Mouse (Mus musculus) right cerebral cortex, postnatal 36 days (tissue): ENCODE measurements at regions not wholly inside any gene's neighbourhood (a gene's known extent, or its start where the extent isn't known, plus 50 kb on each side); places are given as distances from the start of the nearest gene placed in this dataset.
"Not testable (repeated sequence)": the region's sequence is repeated elsewhere in the genome, so short reads cannot be mapped to it uniquely, and the experiment has no call there.

Experiments used
- DNase-seq, 2 experiments: peaks; one replicate each; pipeline ENCODE4 v3.0.0; 2022; ENCODE audit warnings: low spot score in 2 of 2, mixed read lengths in 1 of 2

- no peak for DNase-seq
Measured at GRCm38 (mm10) chr17:4871267-4871666, 122.9 kb upstream of the Arid1b start.

- no peak for DNase-seq
Measured at GRCm38 (mm10) chr17:4874459-4874858, 119.7 kb upstream of the Arid1b start.

DNA sequence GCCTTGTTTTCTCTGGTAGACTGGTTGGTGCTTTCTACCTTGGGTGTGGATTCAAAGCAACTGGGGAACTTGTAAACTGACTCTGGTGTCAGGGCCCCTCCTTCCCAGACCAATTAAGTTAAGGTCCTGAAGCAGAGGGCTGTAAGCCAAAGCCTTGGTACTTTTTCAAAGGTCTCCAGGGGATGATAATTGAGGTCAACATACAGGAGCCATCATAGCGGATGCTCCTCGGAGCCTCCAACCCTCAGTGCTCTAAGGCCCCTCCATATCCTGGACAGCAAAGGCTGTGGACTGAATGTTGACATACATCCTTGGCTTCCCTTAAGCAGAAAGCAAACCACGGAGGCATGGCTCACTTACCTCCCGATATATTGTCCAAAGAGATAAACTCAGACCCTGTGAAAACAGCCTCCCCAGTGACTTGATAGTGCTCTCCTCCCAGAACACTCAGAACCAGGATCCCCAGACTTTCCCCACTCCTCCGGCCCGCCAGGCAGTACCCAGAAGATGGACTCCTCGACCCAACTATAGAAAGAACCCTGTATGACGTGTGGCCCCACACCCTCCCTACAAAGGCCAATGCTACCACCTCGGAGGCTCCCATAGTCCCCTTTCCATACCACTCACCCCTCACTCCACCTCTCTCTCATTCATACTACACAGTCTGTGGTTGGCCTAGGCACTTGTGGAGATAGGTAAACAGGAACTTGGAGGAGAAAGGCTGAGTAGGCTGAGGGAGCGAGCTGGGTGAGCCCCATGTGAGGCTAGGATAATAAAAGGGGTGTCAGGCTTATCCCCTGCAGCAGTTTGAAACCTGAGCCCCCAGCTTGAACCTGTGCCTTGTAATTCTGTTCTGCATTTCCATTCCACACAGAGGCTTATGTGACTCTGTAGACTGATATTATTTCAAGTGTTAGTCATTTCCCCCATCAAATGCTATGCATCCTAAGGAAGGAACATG lies 118.8 kb upstream of the Arid1b start:
- DNase-seq: no peak

DNA sequence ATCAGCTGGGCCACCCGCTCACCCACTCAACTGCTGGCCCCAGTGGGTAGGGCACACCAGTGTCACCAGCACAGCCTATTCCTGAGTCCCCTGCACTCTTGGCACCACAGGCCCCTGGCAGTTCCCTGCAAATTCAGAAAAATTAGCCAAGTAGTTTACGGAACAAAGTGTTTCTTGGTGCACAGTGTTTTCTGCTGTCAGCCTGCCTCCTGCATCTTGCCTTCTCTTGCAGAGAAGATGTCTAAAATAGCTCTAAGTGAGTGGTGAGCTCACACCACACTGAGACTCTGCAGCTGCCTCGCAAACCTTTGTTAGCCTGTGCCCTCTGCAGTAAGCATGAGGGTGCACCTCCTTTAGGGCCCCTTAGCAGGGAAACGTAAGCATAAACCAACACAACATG lies 117.7 kb upstream of the Arid1b start:
- peak in 1 of 2 experiments; percentile 29 for DNase-seq

- no peak for DNase-seq
Measured at GRCm38 (mm10) chr17:4881473-4881872, 112.7 kb upstream of the Arid1b start.

DNA sequence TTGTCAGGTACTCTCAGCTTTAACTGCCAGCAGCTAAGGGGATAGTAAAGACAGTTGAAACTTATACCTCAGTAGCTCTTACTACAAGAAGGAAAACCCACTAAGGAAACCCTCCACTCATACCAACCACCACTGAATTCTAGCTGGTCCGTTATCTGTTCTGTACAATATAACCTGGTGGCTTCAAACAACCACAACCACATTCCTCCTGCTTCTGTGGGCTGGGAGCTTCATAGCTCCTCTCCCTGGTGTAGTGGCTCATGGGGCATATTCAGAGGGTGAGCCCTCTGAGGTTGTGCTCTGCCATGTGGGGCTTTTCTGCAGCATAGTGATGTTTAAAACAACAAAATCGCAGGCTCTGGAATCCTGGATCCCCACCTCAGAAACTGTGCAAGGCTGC lies 110.0 kb upstream of the Arid1b start:
- no peak for DNase-seq

DNA sequence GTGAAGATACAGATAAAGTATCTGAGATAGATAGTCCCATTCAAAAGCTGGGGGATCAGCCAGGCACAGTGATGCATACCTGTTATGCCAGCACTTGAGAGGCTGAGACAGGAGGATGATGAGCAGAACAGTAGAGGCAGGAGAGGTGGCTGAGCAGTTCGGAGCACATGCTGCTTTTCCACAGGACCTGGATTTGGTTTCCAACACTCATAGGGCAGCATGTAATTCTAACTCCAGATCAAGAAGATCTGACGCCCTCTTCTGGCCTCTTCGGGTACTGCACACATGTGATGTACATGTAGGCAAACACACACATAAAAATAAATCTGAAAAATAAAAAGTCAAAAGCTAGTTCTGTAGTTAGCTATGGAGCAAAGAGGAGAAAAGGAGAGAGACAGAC lies 109.4 kb upstream of the Arid1b start:
- no peak for DNase-seq

GRCm38 (mm10) chr17:4887331-4887730 lies 106.8 kb upstream of the Arid1b start:
- not testable (repeated sequence) for DNase-seq

GRCm38 (mm10) chr17:4889577-4889976 lies 104.6 kb upstream of the Arid1b start:
- no peak for DNase-seq

GRCm38 (mm10) chr17:4890131-4890530 lies 104.0 kb upstream of the Arid1b start:
- no peak for DNase-seq

DNA sequence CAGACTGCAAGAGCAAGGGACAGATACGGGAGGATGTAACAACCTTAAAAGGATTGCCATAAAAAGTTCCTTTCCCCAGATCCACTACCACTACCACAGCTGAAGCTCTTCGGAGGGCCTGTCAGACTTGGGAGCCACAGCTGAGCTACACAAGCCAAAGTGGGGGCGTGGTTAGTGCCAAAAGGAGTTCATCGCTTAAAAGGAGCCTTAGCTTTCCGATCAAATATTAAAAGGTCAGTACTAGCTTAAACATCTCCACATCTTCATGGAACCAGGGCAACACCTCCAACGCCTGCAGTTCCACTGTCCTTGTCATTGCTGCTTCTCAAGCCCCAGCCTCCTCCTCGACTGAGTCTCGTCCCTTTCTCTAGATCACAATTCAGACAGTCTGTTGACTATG lies 102.6 kb upstream of the Arid1b start:
- no peak for DNase-seq

- not testable (repeated sequence) for DNase-seq
Measured at GRCm38 (mm10) chr17:4894756-4895330, 99.3 kb upstream of the Arid1b start.

- no peak for DNase-seq
Measured at GRCm38 (mm10) chr17:4903129-4903528, 91.0 kb upstream of the Arid1b start.

DNA sequence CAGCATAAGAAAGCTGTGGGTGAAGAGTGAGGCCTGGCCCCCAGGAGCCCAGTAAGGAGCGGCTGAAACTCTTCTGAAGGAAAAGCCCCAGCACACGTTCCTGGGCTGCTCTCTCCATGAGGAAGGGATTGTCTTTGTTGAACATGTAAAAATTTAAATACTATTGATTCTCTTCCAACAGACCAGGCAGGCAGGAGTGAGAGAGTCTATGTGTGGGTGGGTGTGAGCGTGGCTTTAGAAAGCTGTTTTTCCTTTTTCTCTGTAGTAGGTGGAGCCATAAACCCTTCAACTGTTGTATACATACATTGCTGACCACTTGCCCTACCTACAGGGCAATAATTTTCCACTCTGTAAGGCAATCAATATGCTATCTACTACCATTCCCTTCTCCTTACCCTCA lies 87.6 kb upstream of the Arid1b start:
- peak in 1 of 2 experiments; percentile 49 for DNase-seq

GRCm38 (mm10) chr17:4907181-4907752 lies 86.9 kb upstream of the Arid1b start:
- no peak for DNase-seq

- peak; percentile 84 to 86 for DNase-seq
Measured at GRCm38 (mm10) chr17:4907841-4908571, 86.1 kb upstream of the Arid1b start.

DNA sequence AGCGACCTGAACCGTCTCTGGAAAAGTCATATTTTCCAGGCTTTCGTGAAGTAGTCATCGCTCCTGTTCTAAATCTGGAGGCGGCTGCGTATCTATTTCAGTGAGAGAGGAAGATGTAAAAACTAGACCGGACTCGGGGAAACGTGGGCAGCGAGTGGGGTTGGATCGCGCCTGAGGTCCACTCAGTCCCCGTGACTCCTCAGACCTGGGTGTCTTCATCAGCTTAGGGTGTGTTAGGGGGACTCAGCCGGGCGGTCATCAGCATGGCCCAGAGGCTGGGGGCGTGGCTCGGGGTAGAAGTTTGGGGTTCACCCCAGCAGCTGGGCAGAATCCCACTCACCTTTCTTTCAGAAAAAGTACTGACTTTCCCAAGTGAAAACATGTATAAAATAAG lies 85.6 kb upstream of the Arid1b start:
- no peak for DNase-seq

DNA sequence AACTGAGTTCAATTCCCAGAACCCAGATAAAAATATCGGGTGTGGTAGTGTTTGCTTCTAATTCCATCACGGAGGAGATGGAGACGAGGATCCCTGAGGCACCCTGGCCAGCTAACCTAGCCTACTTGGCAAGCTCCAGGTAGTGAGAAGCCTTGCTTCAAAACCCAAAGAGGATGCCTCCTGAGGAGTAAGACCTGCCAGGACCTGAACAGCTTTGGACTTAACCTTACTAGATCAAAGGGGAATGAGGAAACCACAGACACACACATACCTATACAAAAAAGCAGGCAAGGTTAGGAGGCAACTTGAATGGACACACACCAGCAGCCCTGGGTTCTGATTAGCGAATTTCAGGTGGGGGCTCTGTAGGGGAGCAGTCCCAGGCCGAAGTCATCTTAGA lies 84.0 kb upstream of the Arid1b start:
- no peak for DNase-seq

- no peak for DNase-seq
Measured at GRCm38 (mm10) chr17:4913001-4913400, 81.1 kb upstream of the Arid1b start.

GRCm38 (mm10) chr17:4919866-4920495 lies 74.2 kb upstream of the Arid1b start:
- no peak for DNase-seq

- no peak for DNase-seq
Measured at GRCm38 (mm10) chr17:4921121-4921520, 73.0 kb upstream of the Arid1b start.

DNA sequence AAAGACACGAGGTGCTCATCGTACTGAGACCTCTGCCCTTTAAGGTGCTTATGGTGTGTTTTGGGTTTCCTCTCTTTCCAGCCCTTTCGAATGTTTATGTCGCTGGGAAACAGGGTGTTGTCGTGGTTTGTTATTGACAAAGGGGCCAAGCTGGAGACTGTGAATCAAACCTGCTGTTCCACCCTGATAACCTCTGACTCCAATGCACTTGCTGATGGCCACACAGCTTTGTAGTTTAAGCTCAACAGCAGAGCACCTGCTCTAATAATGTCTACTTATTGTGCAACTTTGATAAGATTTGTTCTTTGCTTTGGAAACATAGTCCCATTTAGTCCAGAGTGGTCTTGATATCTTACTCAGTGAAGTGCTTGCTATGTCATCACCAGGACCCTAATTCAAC lies 65.5 kb upstream of the Arid1b start:
- no peak for DNase-seq
